Mouse (Mus musculus) lung, postnatal 0 days (tissue): ENCODE results near the gene Olfr568.

Experiments used
- CTCF ChIP-seq: IDR thresholded peaks from 2 replicates; pipeline ENCODE4 v1.5.1; 2016; ENCODE audit warnings: antibody characterized with exemption, mild to moderate bottlenecking
- EP300 ChIP-seq: IDR thresholded peaks from 2 replicates; pipeline ENCODE4 v1.6.1; 2016; ENCODE audit warnings: antibody characterized with exemption, mild to moderate bottlenecking, control low read depth

DNA sequence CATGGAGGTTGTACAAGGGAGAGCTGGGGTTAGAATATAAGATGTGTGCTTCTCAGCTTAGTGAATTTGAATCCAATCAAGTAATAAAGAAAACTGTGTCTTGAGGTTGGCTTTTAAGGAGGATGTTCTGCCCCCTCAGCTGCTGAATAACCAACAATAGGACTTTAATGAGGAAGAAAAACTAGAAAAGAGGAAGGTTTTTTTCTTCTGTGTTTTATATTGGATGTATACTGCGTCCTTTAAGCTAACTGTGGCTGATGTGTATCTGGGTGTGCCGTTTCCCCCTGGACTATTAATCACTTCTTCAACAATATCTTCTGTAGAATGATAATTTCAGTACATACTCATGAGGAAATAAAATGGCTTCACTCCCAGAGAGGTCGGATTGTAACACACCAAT, 50.2 kb downstream of the Olfr568 start:
- no peak for TF ChIP-seq CTCF
- no peak for TF ChIP-seq EP300
